Mouse (Mus musculus): ENCODE data around the gene Emsy. TPM values are rescaled to one million over a fixed set of nuclear protein-coding genes. Genes with fewer than 3 reads are reported as not detected.

Gene Emsy
- polyA plus RNA-seq (2017; shearing (Covaris generic)), result 105 TPM

GRCm38 (mm10) chr7:98656531-98657221 lies at the start of gene Emsy:
TSS of gene Emsy (minus strand) at chr7:98656783.

GRCm38 (mm10) chr7:98702283-98703240 lies 46.0 kb upstream of the Emsy start, which contains the start of gene Thap12:
TSS of gene Thap12 (plus strand) at chr7:98703103.

Other genes starting within 250 kb of the Emsy start
- gene Gucy2d, start 216.4 kb downstream of the Emsy start, polyA plus RNA-seq (2017; shearing (Covaris generic)), result not detected
- 183 TPM for gene Lrrc32, start 167.5 kb downstream of the Emsy start, polyA plus RNA-seq (2017; shearing (Covaris generic))
- 10.7 TPM for gene Thap12, start 46.3 kb upstream of the Emsy start, polyA plus RNA-seq (2017; shearing (Covaris generic))
- gene Wnt11, start 178.3 kb upstream of the Emsy start, polyA plus RNA-seq (2017; shearing (Covaris generic)), result not detected

Data from activated CD4-positive, CD25-positive, alpha-beta regulatory T cell, adult 9 weeks (primary cell).